Mouse (Mus musculus) testis, adult 2 months (tissue): ENCODE measurements around the gene Hist1h2ab. TPM values are rescaled to one million over a fixed set of nuclear protein-coding genes. Genes with fewer than 3 reads are reported as not detected.
A peak's percentile ranks its signal among the peaks of the same experiment; 100 is the strongest.
"Not testable (repeated sequence)": the region's sequence is repeated elsewhere in the genome, so short reads cannot be mapped to it uniquely, and the experiment has no call there.

ENCODE experiments used
- H3K27ac ChIP-seq: fragments of 200-500 bp; 2 replicates; pipeline ENCODE4 v1.5.1; 2012; ENCODE audit warnings: low read depth, low read length; ENCODE audit not compliant: control insufficient read depth, insufficient read depth
- H3K27me3 ChIP-seq: fragments of 200-500 bp; 2 replicates; pipeline ENCODE4 v1.6.1; 2012; ENCODE audit warnings: mild to moderate bottlenecking, low read length, moderate library complexity; ENCODE audit not compliant: control insufficient read depth, insufficient read depth
- H3K36me3 ChIP-seq: fragments of 200-500 bp; 2 replicates; pipeline ENCODE4 v1.6.1; 2012; ENCODE audit warnings: mild to moderate bottlenecking, low read length; ENCODE audit not compliant: control insufficient read depth, insufficient read depth
- H3K4me1 ChIP-seq: fragments of 200-500 bp; 2 replicates; pipeline ENCODE4 v1.6.1; 2012; ENCODE audit warnings: low read length; ENCODE audit not compliant: control insufficient read depth, insufficient read depth
- H3K4me3 ChIP-seq: fragments of 200-500 bp; 2 replicates; pipeline ENCODE4 v1.5.1; 2012; ENCODE audit warnings: low read depth, mild to moderate bottlenecking, low read length, moderate library complexity, mixed read lengths; ENCODE audit not compliant: control insufficient read depth
- CTCF ChIP-seq: fragments of 200-500 bp; IDR thresholded peaks from 2 replicates; pipeline ENCODE4 v1.5.1; 2012; ENCODE audit warnings: low read depth, mild to moderate bottlenecking, inconsistent platforms, low read length, moderate library complexity; ENCODE audit not compliant: control insufficient read depth, insufficient read depth, insufficient replicate concordance
- POLR2A ChIP-seq: fragments of 200-500 bp; IDR thresholded peaks from 2 replicates; pipeline ENCODE4 v1.6.1; 2012; ENCODE audit warnings: low read depth, mild to moderate bottlenecking, inconsistent platforms, low read length, moderate library complexity; ENCODE audit not compliant: control insufficient read depth
- polyA plus RNA-seq: library from polyadenylated mRNA; depleted of rRNA; stranded (reverse); fragments of >200 nt; gene quantifications from 2 replicates; pipeline ENCODE4 v1.2.3, GENCODE M21; 2012

Hist1h2ab gene
- polyA plus RNA-seq, 1 experiment: 4.4 TPM

DNA sequence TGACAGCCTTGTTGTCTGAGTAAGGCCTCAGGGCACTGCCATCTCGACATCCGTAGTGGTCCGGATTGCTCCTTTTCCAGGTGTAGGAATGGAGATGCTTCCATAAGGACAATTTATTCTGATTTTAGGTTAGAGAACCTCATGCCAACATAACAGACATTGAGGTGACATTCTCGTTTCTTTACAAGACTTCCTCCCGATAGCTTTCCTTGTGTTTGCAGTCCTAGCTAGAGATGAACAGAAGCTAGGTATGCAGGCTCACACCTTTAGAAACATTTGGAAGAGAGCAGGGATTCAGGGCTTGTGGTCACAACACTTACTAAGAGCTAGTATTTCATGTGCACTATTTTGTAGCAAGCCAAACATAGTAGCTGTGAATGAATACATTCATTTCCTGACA, 7.7 kb upstream of the Hist1h2ab start:
- Histone ChIP-seq H3K27ac (no peak overlapping the region), H3K36me3 (no peaks in the 10 kb centered on the region), H3K27me3 (no peaks in the 10 kb centered on the region), H3K4me3 (no peak overlapping the region), H3K4me1 (peaks cover 12% of the 10 kb centered on the region)
- TF ChIP-seq POLR2A (no peak), CTCF (no peak)

DNA sequence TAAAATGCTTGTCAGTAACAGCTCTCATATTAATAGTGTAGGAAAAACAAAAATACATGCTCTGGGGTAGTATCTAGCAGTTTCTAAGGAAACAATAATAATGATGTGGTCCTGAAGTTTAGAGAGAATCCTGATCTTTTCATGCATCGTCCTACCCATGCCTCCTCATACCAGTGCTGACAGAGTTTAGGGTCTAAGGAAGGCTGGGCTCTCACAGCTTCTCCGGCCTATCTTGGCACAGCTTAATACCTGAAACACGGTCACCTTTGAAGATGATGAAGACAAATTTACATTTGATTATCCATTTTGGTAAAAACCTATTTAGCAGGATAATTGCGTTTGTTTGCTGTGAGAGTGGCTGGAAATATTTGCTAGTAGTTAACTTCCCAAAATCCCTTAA, 7.0 kb upstream of the Hist1h2ab start:
- H3K4me1 ChIP-seq: peaks cover 9% of the 10 kb centered on the region
- no peak overlapping the region for H3K4me3 ChIP-seq
- H3K27me3 ChIP-seq: no peaks in the 10 kb centered on the region

DNA sequence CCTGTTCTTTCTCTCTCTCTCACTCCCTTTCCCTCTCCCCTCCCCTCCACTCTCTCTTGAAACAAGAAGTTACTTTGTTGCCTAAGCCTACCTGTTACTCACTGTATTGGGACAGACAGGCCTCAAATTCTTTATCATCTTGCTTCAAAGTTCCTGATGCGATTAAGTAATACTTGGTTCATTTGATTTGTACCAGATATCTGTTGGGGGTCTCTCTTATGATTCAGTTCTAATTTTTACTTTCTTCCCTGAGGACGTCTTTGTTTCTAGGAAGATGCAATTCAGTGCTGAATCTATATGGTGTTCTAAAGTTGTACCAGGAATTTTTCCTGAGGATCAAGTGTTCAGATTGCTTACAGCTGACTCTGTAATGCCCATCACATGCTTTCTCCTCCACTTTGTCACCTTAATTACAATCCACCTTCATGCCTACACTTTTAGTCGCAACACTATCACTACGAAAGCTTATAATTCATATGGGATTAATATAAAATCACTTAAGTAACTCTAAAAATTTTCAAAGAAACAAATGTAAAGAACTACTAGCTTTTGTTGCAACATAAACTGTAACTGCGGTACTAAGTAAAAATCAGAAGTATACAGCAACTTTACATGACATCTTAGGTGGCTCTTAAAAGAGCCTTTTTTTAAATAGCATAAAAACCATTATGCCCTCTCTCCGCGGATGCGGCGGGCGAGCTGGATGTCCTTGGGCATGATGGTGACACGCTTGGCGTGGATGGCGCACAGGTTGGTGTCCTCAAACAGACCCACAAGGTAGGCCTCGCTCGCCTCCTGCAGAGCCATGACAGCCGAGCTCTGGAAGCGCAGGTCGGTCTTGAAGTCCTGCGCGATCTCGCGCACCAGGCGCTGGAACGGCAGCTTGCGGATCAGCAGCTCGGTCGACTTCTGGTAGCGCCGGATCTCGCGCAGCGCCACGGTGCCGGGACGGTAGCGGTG, 6.2 kb upstream of the Hist1h2ab start:
- TF ChIP-seq CTCF (no peak), POLR2A (no peak)
- Histone ChIP-seq H3K4me3 (peak overlapping the region; percentile 27; the same call in 1 of the 2 replicates), H3K4me1 (peaks cover 6% of the 10 kb centered on the region), H3K36me3 (no peaks in the 10 kb centered on the region), H3K27ac (no peak overlapping the region; the same call in 1 of the 2 replicates), H3K27me3 (no peaks in the 10 kb centered on the region)

More for the DNA sequence above, 7.0 kb upstream of the Hist1h2ab start:
- no peak overlapping the region for H3K27ac ChIP-seq
- TF ChIP-seq CTCF: no peak
- TF ChIP-seq POLR2A: no peak
- H3K36me3 ChIP-seq: no peaks in the 10 kb centered on the region

DNA sequence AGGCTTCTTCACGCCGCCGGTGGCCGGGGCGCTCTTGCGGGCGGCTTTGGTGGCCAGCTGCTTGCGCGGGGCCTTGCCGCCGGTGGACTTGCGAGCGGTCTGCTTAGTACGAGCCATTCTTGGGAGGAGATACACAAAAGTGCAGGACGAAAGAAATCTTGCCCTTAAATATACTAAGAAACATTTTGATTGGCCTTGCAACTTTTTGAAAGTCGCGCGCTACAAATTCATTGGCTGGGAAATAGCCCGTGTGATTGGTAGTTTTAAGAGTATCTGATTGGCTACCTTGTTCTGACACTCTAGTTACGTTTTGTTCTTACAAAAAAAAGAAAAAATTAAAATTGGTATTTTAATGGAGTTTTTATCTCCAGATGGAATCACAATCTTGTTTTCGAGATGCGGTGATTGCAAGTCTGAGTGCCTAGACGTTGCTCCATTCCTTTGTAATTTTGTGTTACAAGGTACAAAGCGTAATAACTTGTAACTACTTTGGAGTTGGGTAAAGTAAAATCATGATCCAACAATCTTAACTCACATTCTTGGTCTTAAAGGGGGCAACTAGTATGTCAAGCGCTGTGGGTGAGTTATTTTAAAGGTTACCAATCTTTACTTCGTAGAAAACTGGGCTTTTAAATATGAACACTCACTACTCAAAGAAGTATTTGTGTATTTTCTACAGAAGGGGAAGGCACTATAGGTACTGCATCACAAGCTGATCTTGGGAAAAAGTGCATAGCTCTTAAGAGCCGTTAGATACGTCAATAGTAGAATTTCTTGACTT, 5.4 kb upstream of the Hist1h2ab start, which contains the start of gene Hist1h3c:
Hist1h3c (minus strand) TSS at position 222 of the 781 bp plus-strand sequence.
- no peak for TF ChIP-seq POLR2A
- TF ChIP-seq CTCF: no peak
- Histone ChIP-seq H3K27ac (peak within 1 kb of the TSS; percentile 58), H3K4me1 (peaks cover 6% of the 10 kb centered on the region), H3K27me3 (no peaks in the 10 kb centered on the region), H3K4me3 (peak within 1 kb of the TSS; percentile 37), H3K36me3 (no peaks in the 10 kb centered on the region)

DNA sequence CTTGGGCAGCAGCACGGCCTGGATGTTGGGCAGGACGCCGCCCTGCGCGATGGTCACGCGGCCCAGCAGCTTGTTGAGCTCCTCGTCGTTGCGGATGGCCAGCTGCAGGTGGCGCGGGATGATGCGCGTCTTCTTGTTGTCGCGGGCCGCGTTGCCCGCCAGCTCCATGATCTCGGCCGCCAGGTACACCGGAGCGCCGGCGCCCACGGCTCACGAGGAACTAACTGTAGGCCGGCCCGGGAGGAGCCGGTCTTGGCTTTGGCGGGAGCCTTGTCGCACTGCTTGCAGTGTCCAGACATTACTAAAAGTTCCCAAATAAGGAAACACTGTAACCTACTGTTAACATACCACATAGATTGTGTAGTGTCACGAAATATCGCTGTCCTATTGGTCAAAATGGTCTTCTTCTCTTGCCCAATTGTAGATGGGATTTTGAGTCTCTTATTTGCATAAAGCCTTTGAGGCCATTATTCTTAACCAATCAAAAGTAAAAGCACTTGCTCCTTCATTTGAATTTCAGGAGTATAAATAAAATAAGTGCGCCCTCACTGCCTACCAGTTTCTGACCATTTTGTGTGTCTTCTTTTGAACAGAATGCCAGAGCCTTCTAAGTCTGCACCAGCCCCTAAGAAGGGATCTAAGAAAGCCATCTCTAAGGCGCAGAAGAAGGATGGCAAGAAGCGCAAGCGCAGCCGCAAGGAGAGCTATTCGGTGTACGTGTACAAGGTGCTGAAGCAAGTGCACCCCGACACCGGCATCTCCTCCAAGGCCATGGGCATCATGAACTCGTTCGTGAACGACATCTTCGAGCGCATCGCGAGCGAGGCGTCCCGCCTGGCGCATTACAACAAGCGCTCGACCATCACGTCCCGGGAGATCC, 4.5 kb upstream of the Hist1h2ab start, which contains the start of gene Hist1h2bb:
Hist1h2bb (plus strand) TSS at position 534 of the 880 bp plus-strand sequence.
- not testable (repeated sequence) for H3K4me1 ChIP-seq, H3K36me3 ChIP-seq

DNA sequence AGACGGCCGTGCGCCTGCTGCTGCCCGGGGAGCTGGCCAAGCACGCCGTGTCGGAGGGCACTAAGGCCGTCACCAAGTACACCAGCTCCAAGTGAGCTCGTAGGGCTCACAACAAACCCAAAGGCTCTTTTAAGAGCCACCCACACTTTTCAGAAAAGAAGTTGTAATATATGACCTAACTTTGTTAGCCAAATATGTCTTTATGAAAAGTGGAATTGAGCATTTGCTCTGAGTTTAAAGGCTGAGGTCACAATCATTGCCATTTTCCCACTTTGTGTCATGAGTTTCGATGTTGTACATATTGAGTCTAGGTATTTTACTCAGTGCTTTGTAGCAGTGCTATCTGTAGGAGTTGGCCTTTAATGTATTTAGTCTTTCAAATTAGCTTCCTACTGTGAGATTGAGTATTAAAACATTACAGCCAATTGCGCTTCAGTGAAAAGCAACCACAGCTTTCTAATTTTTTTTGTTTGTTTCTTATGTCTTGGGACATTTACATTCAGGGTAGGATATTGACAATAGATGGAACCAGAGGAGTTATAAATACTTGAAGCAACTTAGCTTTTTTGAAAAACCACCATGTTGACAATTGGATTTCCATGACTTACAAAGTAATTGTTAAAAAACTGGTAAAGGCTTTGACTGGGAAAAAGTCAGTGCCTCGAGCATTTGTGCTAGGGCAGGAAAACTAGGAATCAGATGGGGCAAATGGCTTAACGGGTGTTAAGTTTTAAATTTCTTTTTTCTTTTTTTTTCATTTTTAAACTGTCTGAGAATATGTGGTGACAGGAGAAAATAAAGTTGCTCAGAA, 3.6 kb upstream of the Hist1h2ab start:
- Histone ChIP-seq H3K27ac (peak overlapping the region; percentile 65; the same call in 1 of the 2 replicates), H3K27me3 (no peaks in the 10 kb centered on the region), H3K36me3 (no peaks in the 10 kb centered on the region), H3K4me1 (peaks cover 6% of the 10 kb centered on the region), H3K4me3 (no peak overlapping the region)
- TF ChIP-seq POLR2A: no peak
- no peak for TF ChIP-seq CTCF

More for the DNA sequence above, 4.5 kb upstream of the Hist1h2ab start, which contains the start of gene Hist1h2bb:
- Histone ChIP-seq H3K27ac (peak within 1 kb of the TSS; percentile 65), H3K4me3 (peak within 1 kb of the TSS; percentile 37)
- H3K27me3 ChIP-seq: not testable (repeated sequence)
